Mouse (Mus musculus) CH12.LX (cell line): Measurements from ENCODE around the gene Mymk. TPM values are rescaled to one million over a fixed set of nuclear protein-coding genes. Genes with fewer than 3 reads are reported as not detected.

Experiments
- DNase-seq: peaks from one replicate; pipeline ENCODE4 v3.0.0-alpha.2; 2013; ENCODE audit errors: extremely low read depth
- H3K27ac ChIP-seq: 2 replicates; pipeline ENCODE4 v1.5.1; 2012; ENCODE audit warnings: low read depth, mild to moderate bottlenecking, control low read depth, moderate library complexity; ENCODE audit not compliant: insufficient read depth
- H3K27me3 ChIP-seq: replicated peaks from 2 replicates; pipeline ENCODE3; 2012; ENCODE audit warnings: inconsistent platforms
- H3K36me3 ChIP-seq, 2 experiments: replicated peaks in 1 of 2; 2 replicates each; pipeline versions ENCODE3 to v1.6.1; 2012; ENCODE audit warnings: inconsistent platforms in 1 of 2, low read length in 1 of 2, mild to moderate bottlenecking in 1 of 2, mixed read lengths in 1 of 2, moderate library complexity in 1 of 2; ENCODE audit not compliant: control insufficient read depth in 1 of 2, insufficient read depth in 1 of 2
- H3K4me1 ChIP-seq, 2 experiments: 2 replicates each; pipeline ENCODE4 v1.6.1; 2012; ENCODE audit warnings: inconsistent platforms in 1 of 2, moderate library complexity in 1 of 2; ENCODE audit not compliant: insufficient read depth in 2 of 2, control insufficient read depth in 1 of 2
- H3K4me2 ChIP-seq: 2 replicates; pipeline ENCODE4 v1.6.1; 2012; ENCODE audit warnings: low read depth, mild to moderate bottlenecking, control low read depth; ENCODE audit not compliant: poor library complexity, insufficient read depth, severe bottlenecking
- H3K4me3 ChIP-seq, 3 experiments: fragments of 150-350 bp in 1 of 3; sonication (generic) in 1 of 3; replicated peaks in 1 of 3; 2 replicates each; pipeline versions ENCODE3 to v1.5.1; 2011 to 2012; ENCODE audit warnings: low read depth in 2 of 3, low read length in 2 of 3, mild to moderate bottlenecking in 2 of 3, moderate library complexity in 2 of 3, control low read depth in 1 of 3, improper control_type of control experiment in 1 of 3, inconsistent platforms in 1 of 3, mixed read lengths in 1 of 3; ENCODE audit not compliant: poor library complexity in 1 of 3
- H3K79me2 ChIP-seq: replicated peaks from 2 replicates; pipeline ENCODE4 v1.6.1; 2012; ENCODE audit warnings: mild to moderate bottlenecking, moderate library complexity; ENCODE audit not compliant: control insufficient read depth, poor library complexity, insufficient read depth, severe bottlenecking; ENCODE audit errors: extremely low read depth
- H3K9ac ChIP-seq: 2 replicates; pipeline ENCODE4 v1.6.1; 2012; ENCODE audit warnings: low read depth, mild to moderate bottlenecking, control low read depth, moderate library complexity; ENCODE audit not compliant: insufficient read depth
- H3K9me3 ChIP-seq: replicated peaks from 2 replicates; pipeline ENCODE3; 2012; ENCODE audit warnings: low read length, inconsistent platforms, mixed read lengths
- BHLHE40 ChIP-seq: IDR thresholded peaks from 2 replicates; pipeline ENCODE4 v1.6.1; 2011; ENCODE audit warnings: mild to moderate bottlenecking, low read depth, low read length, improper control_type of control experiment
- E2F4 ChIP-seq: IDR thresholded peaks from 2 replicates; pipeline ENCODE4 v1.6.1; 2011; ENCODE audit warnings: low read depth, low read length, improper control_type of control experiment; ENCODE audit not compliant: insufficient replicate concordance
- GABPA ChIP-seq: IDR thresholded peaks from 2 replicates; pipeline ENCODE4 v1.6.1; 2012; ENCODE audit warnings: low read depth, low read length, improper control_type of control experiment, inconsistent platforms; ENCODE audit not compliant: insufficient replicate concordance
- HCFC1 ChIP-seq: IDR thresholded peaks from 2 replicates; pipeline ENCODE4 v1.6.1; 2012; ENCODE audit warnings: low read depth, mild to moderate bottlenecking, inconsistent platforms, low read length, improper control_type of control experiment
- JUN ChIP-seq: IDR thresholded peaks from 2 replicates; pipeline ENCODE4 v1.6.1; 2011; ENCODE audit warnings: low read depth, mild to moderate bottlenecking, low read length, improper control_type of control experiment, moderate library complexity; ENCODE audit not compliant: insufficient read depth
- JUND ChIP-seq: conservative IDR thresholded peaks from 2 replicates; pipeline ENCODE4 v1.6.1; 2011; ENCODE audit warnings: low read depth, low read length, improper control_type of control experiment
- MAZ ChIP-seq: IDR thresholded peaks from 2 replicates; pipeline ENCODE4 v1.6.1; 2012; ENCODE audit warnings: low read depth, mild to moderate bottlenecking, inconsistent platforms, low read length, improper control_type of control experiment, moderate library complexity
- MXI1 ChIP-seq: IDR thresholded peaks from 2 replicates; pipeline ENCODE4 v1.6.1; 2011; ENCODE audit warnings: mild to moderate bottlenecking, low read depth, low read length, improper control_type of control experiment
- NRF1 ChIP-seq: IDR thresholded peaks from 2 replicates; pipeline ENCODE4 v1.6.1; 2014; ENCODE audit warnings: low read depth, mild to moderate bottlenecking, inconsistent platforms, low read length, improper control_type of control experiment, moderate library complexity
- PAX5 ChIP-seq: IDR thresholded peaks from 2 replicates; pipeline ENCODE4 v1.6.1; 2012; ENCODE audit warnings: low read length, inconsistent platforms, mixed read lengths
- POLR2A ChIP-seq: IDR thresholded peaks from 2 replicates; pipeline ENCODE4 v1.6.1; 2011; ENCODE audit warnings: low read depth, mild to moderate bottlenecking, improper control_type of control experiment, low read length
- POLR2AphosphoS2 ChIP-seq: IDR thresholded peaks from 2 replicates; pipeline ENCODE4 v1.6.1; 2011; ENCODE audit warnings: low read depth, low read length, improper control_type of control experiment
- RAD21 ChIP-seq: IDR thresholded peaks from 2 replicates; pipeline ENCODE4 v1.6.1; 2011; ENCODE audit warnings: low read depth, mild to moderate bottlenecking, low read length, improper control_type of control experiment, moderate library complexity
- SIN3A ChIP-seq: IDR thresholded peaks from 2 replicates; pipeline ENCODE4 v1.6.1; 2012; ENCODE audit warnings: low read length, improper control_type of control experiment, inconsistent platforms
- SMC3 ChIP-seq: IDR thresholded peaks from 2 replicates; pipeline ENCODE4 v1.6.1; 2011; ENCODE audit warnings: low read depth, low read length, improper control_type of control experiment
- TCF12 ChIP-seq: IDR thresholded peaks from 2 replicates; pipeline ENCODE4 v1.6.1; 2014; ENCODE audit warnings: low read depth, mild to moderate bottlenecking, inconsistent platforms, low read length, improper control_type of control experiment
- USF1 ChIP-seq: IDR thresholded peaks from 2 replicates; pipeline ENCODE4 v1.6.1; 2014; ENCODE audit warnings: low read depth, mild to moderate bottlenecking, inconsistent platforms, low read length, improper control_type of control experiment
- USF2 ChIP-seq: conservative IDR thresholded peaks from 2 replicates; pipeline ENCODE4 v1.6.1; 2011; ENCODE audit warnings: low read depth, low read length, improper control_type of control experiment
- ZC3H11A ChIP-seq: IDR thresholded peaks from 2 replicates; pipeline ENCODE4 v1.6.1; 2012; ENCODE audit warnings: low read depth, mild to moderate bottlenecking, inconsistent platforms, low read length, improper control_type of control experiment
- ZMIZ1 ChIP-seq: IDR thresholded peaks from 2 replicates; pipeline ENCODE4 v1.6.1; 2012; ENCODE audit warnings: low read depth, mild to moderate bottlenecking, inconsistent platforms, low read length, improper control_type of control experiment
- dilution Hi-C: fragments of 300-500 bp; cut with MboI; formaldehyde crosslinking; loops from 2 replicates; pipeline ENCODE4 v1.14.3; 2020; ENCODE audit warnings: low sequenced_read_pairs; ENCODE audit not compliant: extremely low pct_unique_long_range_greater_than_20kb, extremely low pct_ligation_motif_present
- in situ Hi-C: fragments of 300-500 bp; cut with MboI; formaldehyde crosslinking; loops from 3 replicates; pipeline ENCODE4 v1.14.3; 2019; ENCODE audit warnings: low sequenced_read_pairs, low pct_ligation_motif_present, low pct_unique_long_range_greater_than_20kb, mixed read lengths
- polyA plus RNA-seq: library from polyadenylated mRNA; unstranded; fragments of >175 nt; gene quantifications from 2 replicates; pipeline ENCODE4 v1.2.1, GENCODE M21; 2012; ENCODE audit warnings: low read depth; ENCODE audit not compliant: insufficient read length
- total RNA-seq, 2 experiments: library from RNA; depleted of rRNA; stranded (reverse); fragments of 300-350 nt in 1 of 2; fragments of >200 nt in 1 of 2; gene quantifications; 2 replicates each; pipeline ENCODE4 v1.2.3; 2012 to 2014

Mymk gene
- total and polyA plus RNA-seq, 3 experiments = not detected

GRCm38 (mm10) chr2:27058751-27059150 lies 13.2 kb downstream of the Mymk start:
- no peaks in the 10 kb centered on the region for H3K79me2 ChIP-seq
- H3K9ac ChIP-seq = no peak overlapping the region
- TF ChIP-seq E2F4 (no peak), GABPA (no peak), HCFC1 (no peak), NRF1 (no peak), MAZ (no peak), ZC3H11A (no peak), BHLHE40 (no peak), USF2 (no peak), SIN3A (no peak), RAD21 (no peak), MXI1 (no peak), SMC3 (no peak), PAX5 (no peak), POLR2AphosphoS2 (no peak), USF1 (no peak), JUND (no peak)
- in situ Hi-C loops (no loop called here), dilution Hi-C loops (no loop called here)
- H3K9me3 ChIP-seq = no peaks in the 10 kb centered on the region
- H3K27ac ChIP-seq = no peak overlapping the region
- H3K4me3 ChIP-seq = no peak overlapping the region
- H3K36me3 ChIP-seq = no peaks in the 10 kb centered on the region
- H3K27me3 ChIP-seq = peaks cover 7% of the 10 kb centered on the region
- H3K4me1 ChIP-seq = peaks cover 0 to 4% of the 10 kb centered on the region in 2 experiments; a peak in 1 of 4 replicates
- DNase-seq = no peak
- no peak overlapping the region for H3K4me2 ChIP-seq

DNA sequence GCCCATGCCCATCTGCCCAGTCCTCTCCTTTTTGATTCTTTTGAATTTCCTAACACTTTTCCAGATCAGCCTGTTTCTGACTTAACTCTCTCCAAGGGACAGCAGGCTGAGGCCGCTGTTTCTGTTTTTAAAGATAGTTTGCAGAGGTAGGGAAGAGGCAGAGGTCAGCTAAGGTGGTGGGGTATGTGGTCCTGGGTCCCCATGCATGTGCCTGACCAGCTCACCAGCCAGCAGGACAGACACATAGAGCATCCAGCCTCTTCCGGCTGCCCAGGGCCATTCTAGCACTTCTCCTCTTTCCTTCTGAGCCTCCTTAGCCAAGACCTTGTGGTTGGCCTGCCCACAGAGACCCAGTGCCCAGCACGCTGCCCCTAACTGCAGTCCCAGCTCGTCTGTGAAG lies 13.7 kb downstream of the Mymk start:
- Histone ChIP-seq H3K27ac (no peak overlapping the region), H3K27me3 (peaks cover 9% of the 10 kb centered on the region), H3K9me3 (no peaks in the 10 kb centered on the region), H3K79me2 (no peaks in the 10 kb centered on the region), H3K4me2 (no peak overlapping the region), H3K36me3 (no peaks in the 10 kb centered on the region), H3K9ac (no peak overlapping the region), H3K4me3 (no peak overlapping the region), H3K4me1 (peaks cover 0 to 4% of the 10 kb centered on the region in 2 experiments; a peak in 1 of 4 replicates)
- DNase-seq = no peak
- dilution Hi-C loops (no loop called here), in situ Hi-C loops (no loop called here)
- TF ChIP-seq TCF12 (no peak), GABPA (no peak), JUN (no peak), USF1 (no peak), ZMIZ1 (no peak), POLR2A (no peak)
